Mouse (Mus musculus) frontal cortex, adult 2 months (tissue): ENCODE measurements at regions not wholly inside any gene's neighbourhood (a gene's known extent, or its start where the extent isn't known, plus 50 kb on each side); places are given as distances from the start of the nearest gene placed in this dataset.
"Not testable (repeated sequence)": the region's sequence is repeated elsewhere in the genome, so short reads cannot be mapped to it uniquely, and the experiment has no call there.

Experiments used
- DNase-seq, 2 experiments: peaks; one replicate each; pipeline ENCODE4 v3.0.0; 2022; ENCODE audit warnings: low spot score in 1 of 2; ENCODE audit errors: extremely low spot score in 1 of 2

- DNase-seq, result no peak
Observed at GRCm38 (mm10) chr1:160843671-160844070, 50.7 kb upstream of the Rabgap1l start.

DNA sequence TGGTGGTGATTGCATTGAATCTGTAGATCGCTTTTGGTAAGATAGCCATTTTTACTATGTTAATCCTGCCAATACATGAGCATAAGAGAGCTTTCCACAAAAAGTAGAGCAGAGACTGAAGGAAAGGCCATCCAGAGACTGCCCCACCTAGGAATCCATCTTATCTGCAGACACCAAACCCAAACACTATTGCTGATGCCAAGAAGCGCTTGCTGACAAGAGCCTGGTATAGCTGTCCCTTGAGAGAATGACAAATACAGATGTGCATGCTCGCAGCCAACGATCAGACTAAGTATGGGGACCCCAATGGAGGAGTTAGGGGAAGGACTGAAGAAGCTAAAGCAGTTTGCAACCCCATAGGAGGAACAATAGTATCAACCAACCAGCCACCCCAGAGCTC lies 51.7 kb upstream of the Rabgap1l start:
- DNase-seq, result not testable (repeated sequence)

GRCm38 (mm10) chr1:160850674-160851073 lies 55.5 kb upstream of the Rc3h1 start:
- no peak for DNase-seq

DNA sequence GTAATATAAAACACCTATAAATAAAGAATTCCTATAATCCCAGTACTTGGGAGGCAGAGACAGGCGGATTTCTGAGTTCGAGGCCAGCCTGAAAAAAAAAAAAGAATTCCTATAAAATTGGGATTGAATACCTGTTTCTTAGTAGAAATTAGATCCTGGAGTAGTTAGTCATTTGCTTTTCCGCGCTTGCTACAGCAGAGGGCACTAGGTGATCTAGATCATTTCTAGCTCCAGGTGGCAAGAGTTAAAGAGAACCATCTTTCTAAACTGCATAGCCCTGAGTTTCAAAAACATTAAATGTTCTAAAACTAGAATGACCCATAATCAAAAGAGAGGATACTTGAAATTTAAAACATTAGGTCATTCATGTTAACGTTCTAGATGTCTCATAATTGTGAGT lies 51.8 kb upstream of the Rc3h1 start:
- DNase-seq, result peak in 1 of 2 experiments; percentile 8

DNA sequence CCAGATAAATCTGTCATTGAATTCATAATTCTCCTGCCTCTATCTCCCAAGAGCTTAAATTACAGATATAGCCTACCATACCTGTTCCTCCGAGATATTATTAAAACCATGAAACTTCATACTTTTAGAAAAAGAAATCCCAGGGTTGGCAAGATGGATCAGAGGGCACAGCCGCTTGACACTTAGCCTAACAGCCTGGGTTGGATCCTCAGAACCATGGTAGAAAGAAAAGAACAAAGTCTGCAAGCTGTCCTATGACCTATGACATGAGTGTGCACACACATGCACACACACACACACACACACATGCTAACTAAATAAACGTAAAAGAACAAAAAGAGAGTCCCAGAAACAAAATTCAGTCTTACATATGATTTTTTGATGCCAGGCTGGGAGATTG lies 50.8 kb upstream of the Rc3h1 start:
- no peak for DNase-seq

DNA sequence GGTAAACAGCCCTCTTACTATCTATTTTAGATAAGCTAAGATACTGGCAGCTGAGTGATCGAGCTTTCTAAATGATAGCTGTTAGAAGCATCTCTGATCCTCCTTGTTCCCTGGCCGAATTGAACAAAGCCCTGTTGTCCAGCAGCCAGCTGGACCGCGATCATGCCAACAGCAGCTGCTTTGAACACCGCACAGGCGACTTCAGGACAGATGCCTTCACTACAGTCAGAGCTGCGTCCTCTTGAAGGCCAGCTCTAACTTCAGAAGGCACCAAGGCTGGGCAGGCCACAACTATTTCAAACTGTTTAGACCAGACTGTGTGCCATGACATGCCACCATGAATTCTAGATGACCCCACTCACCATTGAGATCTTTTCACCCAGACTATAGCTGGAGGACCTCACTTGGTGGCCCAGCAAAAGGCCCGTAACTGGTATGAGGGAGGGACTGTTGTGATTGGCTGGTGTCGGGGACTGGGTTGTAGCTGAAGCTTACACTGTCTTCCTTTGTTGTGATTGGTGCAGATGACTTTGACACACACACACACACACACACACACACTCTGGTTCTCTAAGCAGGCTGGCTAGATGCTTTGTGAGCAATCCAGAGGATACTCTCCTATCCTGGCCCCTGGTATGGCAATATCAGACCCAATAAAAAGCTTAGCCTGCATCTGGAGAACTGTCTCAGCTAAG lies 50.1 kb upstream of the Rc3h1 start:
- peak in 1 of 2 experiments; percentile 28 for DNase-seq
